Mouse (Mus musculus): Measurements from ENCODE around the gene Nr2e1.

GRCm38 (mm10) chr10:42574639-42575038 is 8.8 kb downstream of the Nr2e1 start:
- TF ChIP-seq CTCF (IDR thresholded peaks at IDR 0.05; ENCODE audit: low read depth) = no peak
- no peak for TF ChIP-seq EP300 (IDR thresholded peaks at IDR 0.05; ENCODE audit: low read depth)
